Mouse (Mus musculus) T-helper 1 cell (primary cell): ENCODE measurements around the gene Gm8126.
"Not testable (repeated sequence)": the region's sequence is repeated elsewhere in the genome, so short reads cannot be mapped to it uniquely, and the experiment has no call there.

Experiments used
- in situ Hi-C: fragments of 300-600 bp; cut with MboI, MseI; formaldehyde crosslinking; loops from one replicate; pipeline ENCODE4 v1.15.1; 2025; ENCODE audit warnings: high pct_unique_total_duplicates

Gm8126 gene

GRCm38 (mm10) chr14:43258349-43258748, at the start of gene Gm8126:
Gm8126 (plus strand) TSS chr14:43258649.
- in situ Hi-C loops = loop anchor here (5.0 kb wide), 1 partner anchor 796 kb away; the partner anchor contains the start of gene Gm8011

- in situ Hi-C loops = not testable (repeated sequence)
These were observed 23.2 kb upstream of the Gm8126 start, which contains the start of gene Gm8122 for GRCm38 (mm10) chr14:43235204-43235603. Gm8122 (minus strand) TSS chr14:43235304.

- in situ Hi-C loops = not testable (repeated sequence)
These were observed 20.7 kb upstream of the Gm8126 start for GRCm38 (mm10) chr14:43237769-43238168.

- in situ Hi-C loops = not testable (repeated sequence)
These were observed 8.8 kb upstream of the Gm8126 start for GRCm38 (mm10) chr14:43249611-43250170.

- in situ Hi-C loops = not testable (repeated sequence)
These were observed 7.7 kb upstream of the Gm8126 start for GRCm38 (mm10) chr14:43250549-43251253.

GRCm38 (mm10) chr14:43256511-43256910, 1.9 kb upstream of the Gm8126 start:
- in situ Hi-C loops = loop anchor here (5.0 kb wide), 1 partner anchor 794 kb away; the partner anchor contains the start of gene Gm8011

- in situ Hi-C loops = loop anchor here (5.0 kb wide), 1 partner anchor 284 kb away; no protein-coding TSS in a partner anchor
These were observed 5.0 kb downstream of the Gm8126 start for GRCm38 (mm10) chr14:43263421-43263820.

GRCm38 (mm10) chr14:43268521-43269084, 10.2 kb downstream of the Gm8126 start:
- in situ Hi-C loops = not testable (repeated sequence)

GRCm38 (mm10) chr14:43269211-43269610, 10.8 kb downstream of the Gm8126 start:
- in situ Hi-C loops = not testable (repeated sequence)

GRCm38 (mm10) chr14:43273161-43273560, 14.7 kb downstream of the Gm8126 start:
- in situ Hi-C loops = not testable (repeated sequence)

- in situ Hi-C loops = loop anchor here (5.0 to 25.0 kb wide), 2 partner anchors 112 to 213 kb away; no protein-coding TSS in a partner anchor
These were observed 16.6 kb downstream of the Gm8126 start, which contains the start of gene Gm9732 for GRCm38 (mm10) chr14:43274986-43275511. Gm9732 (plus strand) TSS chr14:43275036.

- in situ Hi-C loops = loop anchor here (5.0 to 25.0 kb wide), 2 partner anchors 112 to 213 kb away; no protein-coding TSS in a partner anchor
These were observed 17.3 kb downstream of the Gm8126 start for GRCm38 (mm10) chr14:43275752-43276151.

- in situ Hi-C loops = loop anchor here (5.0 to 25.0 kb wide), 2 partner anchors 110 to 215 kb away; no protein-coding TSS in a partner anchor
These were observed 19.0 kb downstream of the Gm8126 start for GRCm38 (mm10) chr14:43277468-43277867.

GRCm38 (mm10) chr14:43278146-43278545, 19.7 kb downstream of the Gm8126 start:
- in situ Hi-C loops = loop anchor here (5.0 to 25.0 kb wide), 2 partner anchors 109 to 216 kb away; no protein-coding TSS in a partner anchor

GRCm38 (mm10) chr14:43278681-43279080, 20.2 kb downstream of the Gm8126 start:
- in situ Hi-C loops = loop anchor here (5.0 to 25.0 kb wide), 2 partner anchors 109 to 216 kb away; no protein-coding TSS in a partner anchor

GRCm38 (mm10) chr14:43293503-43293902, 35.1 kb downstream of the Gm8126 start, which contains the start of gene Gm8127:
Gm8127 (minus strand) TSS chr14:43293832.
- in situ Hi-C loops = loop anchor here (25.0 kb wide), 1 partner anchor 94 kb away; no protein-coding TSS in a partner anchor
